Mouse (Mus musculus): ENCODE measurements around the gene Ccdc57. TPM values are rescaled to one million over a fixed set of nuclear protein-coding genes. Genes with fewer than 3 reads are reported as not detected.
A peak's percentile ranks its signal among the peaks of the same experiment; 100 is the strongest.

The Ccdc57 gene
- polyA plus RNA-seq, 1 experiment from 2014 or later: 4.9 TPM

GRCm38 (mm10) chr11:120903159-120903850, 29.4 kb downstream of the Ccdc57 start:
- ATAC-seq (ENCODE audit: insufficient number of reproducible peaks, low FRiP score): no peak
- H3K4me1 ChIP-seq (replicated peaks): peaks cover 7% of the 10 kb centered on the region; the same call in 1 of the 2 replicates
- WGBS: 68% methylated on average over 24 of the region's 24 CpGs

GRCm38 (mm10) chr11:120902487-120903142, 30.1 kb downstream of the Ccdc57 start:
- peaks cover 15% of the 10 kb centered on the region; the same call in 1 of the 2 replicates for H3K36me3 ChIP-seq
- WGBS: 48% methylated on average over 10 of the region's 10 CpGs
- peaks cover 7% of the 10 kb centered on the region; the same call in 1 of the 2 replicates for H3K4me1 ChIP-seq (replicated peaks)
- no peak overlapping the region for H3K4me2 ChIP-seq
- H3K9me3 ChIP-seq (replicated peaks): no peaks in the 10 kb centered on the region
- no peaks in the 10 kb centered on the region for H3K27me3 ChIP-seq (replicated peaks)
- ATAC-seq (ENCODE audit: insufficient number of reproducible peaks, low FRiP score): peak; percentile 79
- H3K27ac ChIP-seq (ENCODE audit: poor library complexity, severe bottlenecking): no peak overlapping the region
- no peak overlapping the region for H3K9ac ChIP-seq
- H3K4me3 ChIP-seq: no peak overlapping the region

More at GRCm38 (mm10) chr11:120903159-120903850, 29.4 kb downstream of the Ccdc57 start:
- Histone ChIP-seq H3K9ac (no peak overlapping the region), H3K4me3 (no peak overlapping the region), H3K36me3 (0 out of 2 replicates have a peak, but pooled peaks cover 16% of the 10 kb centered on the region), H3K4me2 (no peak overlapping the region), H3K27me3 (replicated peaks) (no peaks in the 10 kb centered on the region), H3K9me3 (replicated peaks) (no peaks in the 10 kb centered on the region; the same call in 1 of the 2 replicates), H3K27ac (ENCODE audit: poor library complexity, severe bottlenecking) (no peak overlapping the region)

GRCm38 (mm10) chr11:120901729-120902486, 30.8 kb downstream of the Ccdc57 start:
- peaks cover 13% of the 10 kb centered on the region for H3K36me3 ChIP-seq
- no peak overlapping the region for H3K4me3 ChIP-seq
- no peaks in the 10 kb centered on the region for H3K27me3 ChIP-seq (replicated peaks)
- no peak for ATAC-seq (ENCODE audit: insufficient number of reproducible peaks, low FRiP score)
- H3K4me2 ChIP-seq: no peak overlapping the region
- H3K27ac ChIP-seq (ENCODE audit: poor library complexity, severe bottlenecking): no peak overlapping the region
- WGBS: 75% methylated on average over 21 of the region's 21 CpGs
- H3K9ac ChIP-seq: no peak overlapping the region
- no peaks in the 10 kb centered on the region for H3K9me3 ChIP-seq (replicated peaks)
- H3K4me1 ChIP-seq (replicated peaks): peaks cover 7% of the 10 kb centered on the region; the same call in 1 of the 2 replicates

GRCm38 (mm10) chr11:120900276-120901244, 32.1 kb downstream of the Ccdc57 start:
- Histone ChIP-seq H3K9me3 (replicated peaks) (no peaks in the 10 kb centered on the region), H3K27ac (ENCODE audit: poor library complexity, severe bottlenecking) (peak overlapping the region; percentile 41; the same call in 1 of the 2 replicates), H3K36me3 (peaks cover 25% of the 10 kb centered on the region), H3K4me2 (no peak overlapping the region), H3K4me1 (replicated peaks) (peaks cover 5% of the 10 kb centered on the region; the same call in 1 of the 2 replicates), H3K9ac (no peak overlapping the region), H3K4me3 (no peak overlapping the region), H3K27me3 (replicated peaks) (no peaks in the 10 kb centered on the region)
- ATAC-seq (ENCODE audit: insufficient number of reproducible peaks, low FRiP score): peak; percentile 82
- 68% methylated on average over 8 of the region's 8 CpGs for WGBS

GRCm38 (mm10) chr11:120898114-120898548, 34.5 kb downstream of the Ccdc57 start:
- H3K27ac ChIP-seq (ENCODE audit: poor library complexity, severe bottlenecking): no peak overlapping the region
- H3K4me3 ChIP-seq: no peak overlapping the region
- H3K4me1 ChIP-seq (replicated peaks): 0 out of 2 replicates have a peak, but pooled peaks cover 3% of the 10 kb centered on the region
- peaks cover 43% of the 10 kb centered on the region for H3K36me3 ChIP-seq
- H3K9me3 ChIP-seq (replicated peaks): no peaks in the 10 kb centered on the region
- WGBS: 82% methylated on average over 6 of the region's 6 CpGs
- no peaks in the 10 kb centered on the region for H3K27me3 ChIP-seq (replicated peaks)
- no peak overlapping the region for H3K9ac ChIP-seq
- ATAC-seq (ENCODE audit: insufficient number of reproducible peaks, low FRiP score): no peak
- H3K4me2 ChIP-seq: no peak overlapping the region

GRCm38 (mm10) chr11:120895441-120895840, 37.2 kb downstream of the Ccdc57 start:
- H3K4me1 ChIP-seq (replicated peaks): no peaks in the 10 kb centered on the region
- no peak overlapping the region for H3K9ac ChIP-seq
- WGBS: 77% methylated on average over 6 of the region's 6 CpGs
- no peaks in the 10 kb centered on the region for H3K9me3 ChIP-seq (replicated peaks)
- no peak overlapping the region for H3K4me3 ChIP-seq
- H3K4me2 ChIP-seq: no peak overlapping the region
- no peak overlapping the region for H3K27ac ChIP-seq (ENCODE audit: poor library complexity, severe bottlenecking)
- no peak for ATAC-seq (ENCODE audit: insufficient number of reproducible peaks, low FRiP score)
- no peaks in the 10 kb centered on the region for H3K27me3 ChIP-seq (replicated peaks)
- peaks cover 54% of the 10 kb centered on the region for H3K36me3 ChIP-seq

GRCm38 (mm10) chr11:120894397-120894796, 38.3 kb downstream of the Ccdc57 start:
- H3K4me1 ChIP-seq (replicated peaks): no peaks in the 10 kb centered on the region
- peaks cover 59% of the 10 kb centered on the region for H3K36me3 ChIP-seq
- H3K9me3 ChIP-seq (replicated peaks): no peaks in the 10 kb centered on the region
- H3K4me2 ChIP-seq: no peak overlapping the region
- H3K27me3 ChIP-seq (replicated peaks): no peaks in the 10 kb centered on the region
- H3K27ac ChIP-seq (ENCODE audit: poor library complexity, severe bottlenecking): no peak overlapping the region
- ATAC-seq (ENCODE audit: insufficient number of reproducible peaks, low FRiP score): no peak
- no peak overlapping the region for H3K4me3 ChIP-seq
- 81% methylated on average over 8 of the region's 8 CpGs for WGBS
- H3K9ac ChIP-seq: no peak overlapping the region

GRCm38 (mm10) chr11:120889216-120889615, 43.5 kb downstream of the Ccdc57 start:
- peaks cover 7% of the 10 kb centered on the region for H3K9me3 ChIP-seq (replicated peaks)
- H3K4me3 ChIP-seq: no peak overlapping the region
- no peaks in the 10 kb centered on the region for H3K4me1 ChIP-seq (replicated peaks)
- WGBS: 69% methylated on average over 3 of the region's 3 CpGs
- no peaks in the 10 kb centered on the region for H3K27me3 ChIP-seq (replicated peaks)
- H3K9ac ChIP-seq: no peak overlapping the region
- no peak overlapping the region for H3K4me2 ChIP-seq
- peaks cover 55% of the 10 kb centered on the region for H3K36me3 ChIP-seq
- no peak for ATAC-seq (ENCODE audit: insufficient number of reproducible peaks, low FRiP score)
- H3K27ac ChIP-seq (ENCODE audit: poor library complexity, severe bottlenecking): no peak overlapping the region

- H3K4me3 ChIP-seq: no peak overlapping the region
- no peak overlapping the region for H3K9ac ChIP-seq
- H3K9me3 ChIP-seq (replicated peaks): peaks cover 7% of the 10 kb centered on the region
- no peak for ATAC-seq (ENCODE audit: insufficient number of reproducible peaks, low FRiP score)
- no peak overlapping the region for H3K27ac ChIP-seq (ENCODE audit: poor library complexity, severe bottlenecking)
- H3K27me3 ChIP-seq (replicated peaks): no peaks in the 10 kb centered on the region
- peaks cover 56% of the 10 kb centered on the region for H3K36me3 ChIP-seq
- 75% methylated on average over 5 of the region's 5 CpGs for WGBS
- H3K4me2 ChIP-seq: no peak overlapping the region
- no peaks in the 10 kb centered on the region for H3K4me1 ChIP-seq (replicated peaks)
These were observed 44.0 kb downstream of the Ccdc57 start for GRCm38 (mm10) chr11:120888718-120889117.

GRCm38 (mm10) chr11:120887502-120887901, 45.2 kb downstream of the Ccdc57 start:
- Histone ChIP-seq H3K4me2 (no peak overlapping the region), H3K36me3 (peaks cover 52% of the 10 kb centered on the region), H3K9ac (no peak overlapping the region), H3K27me3 (replicated peaks) (no peaks in the 10 kb centered on the region), H3K9me3 (replicated peaks) (peaks cover 7% of the 10 kb centered on the region), H3K27ac (ENCODE audit: poor library complexity, severe bottlenecking) (no peak overlapping the region), H3K4me3 (no peak overlapping the region), H3K4me1 (replicated peaks) (no peaks in the 10 kb centered on the region)
- no peak for ATAC-seq (ENCODE audit: insufficient number of reproducible peaks, low FRiP score)
- WGBS: 92% methylated on average over 5 of the region's 5 CpGs
